Mouse (Mus musculus): ENCODE data around the gene Zbtb7b.

Gene Zbtb7b

DNA sequence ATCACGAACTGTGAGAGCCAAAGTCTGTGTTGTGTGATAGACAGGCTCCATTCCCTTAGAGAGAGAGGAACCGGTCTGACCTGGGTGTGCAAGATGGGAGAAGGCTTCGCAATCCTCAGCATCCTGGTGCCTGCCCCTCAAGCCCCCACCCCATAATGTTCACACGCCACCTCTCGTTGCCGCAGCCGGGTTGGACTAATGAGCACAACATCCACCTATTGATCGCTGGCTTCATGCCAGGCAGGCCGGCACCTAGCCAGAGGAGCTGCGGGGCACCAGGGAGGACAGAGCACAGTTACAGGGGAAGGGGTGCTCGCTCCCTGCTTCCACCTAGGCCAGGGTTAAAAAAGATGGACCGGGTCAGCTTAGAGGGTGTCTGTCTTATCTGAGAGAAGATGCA, 62.1 kb downstream of the Zbtb7b start:
- DNase-seq: no peak

- DNase-seq: no peak
These were observed 62.6 kb downstream of the Zbtb7b start for GRCm38 (mm10) chr3:89332013-89332412.

DNA sequence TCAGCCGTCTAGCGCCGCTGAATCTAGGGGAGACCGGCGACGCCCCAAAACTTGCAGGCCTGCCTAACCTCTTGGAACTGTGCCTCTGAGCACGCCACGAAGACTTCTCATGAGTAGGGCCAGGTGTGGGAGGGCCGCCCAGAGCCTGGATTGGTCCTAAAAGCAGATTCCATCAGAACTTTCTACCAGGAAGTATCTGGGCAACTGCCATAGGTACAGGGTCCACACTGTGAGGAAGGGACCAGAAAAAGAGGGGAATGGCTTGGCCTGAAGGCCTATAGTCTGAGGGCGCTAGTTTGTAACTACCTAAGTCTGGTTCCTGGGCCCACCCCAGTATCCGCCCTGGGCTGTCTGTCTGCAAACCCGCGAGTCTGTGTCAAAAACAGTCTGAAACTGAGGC, 63.0 kb downstream of the Zbtb7b start:
- DNase-seq: no peak

DNA sequence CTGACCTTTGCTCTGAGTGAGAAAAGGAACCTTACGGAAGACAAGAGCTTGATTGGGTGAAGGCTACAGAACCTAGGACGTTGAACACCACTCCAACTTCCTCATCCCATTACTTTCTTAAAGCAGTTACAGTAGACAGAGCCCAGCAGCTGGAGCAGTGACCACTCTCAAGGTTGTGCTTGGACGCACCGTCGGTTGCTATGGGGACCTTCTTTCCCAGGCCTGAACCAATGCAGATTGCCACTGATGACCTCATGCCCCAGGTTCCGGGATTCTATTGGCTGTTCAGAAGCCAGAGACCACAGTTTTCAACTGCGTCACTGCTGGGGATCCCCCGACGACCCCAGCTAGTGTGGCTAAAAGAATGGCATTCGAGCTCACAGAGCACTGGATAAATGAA, 63.6 kb downstream of the Zbtb7b start:
- peak; percentile 71 for DNase-seq

DNA sequence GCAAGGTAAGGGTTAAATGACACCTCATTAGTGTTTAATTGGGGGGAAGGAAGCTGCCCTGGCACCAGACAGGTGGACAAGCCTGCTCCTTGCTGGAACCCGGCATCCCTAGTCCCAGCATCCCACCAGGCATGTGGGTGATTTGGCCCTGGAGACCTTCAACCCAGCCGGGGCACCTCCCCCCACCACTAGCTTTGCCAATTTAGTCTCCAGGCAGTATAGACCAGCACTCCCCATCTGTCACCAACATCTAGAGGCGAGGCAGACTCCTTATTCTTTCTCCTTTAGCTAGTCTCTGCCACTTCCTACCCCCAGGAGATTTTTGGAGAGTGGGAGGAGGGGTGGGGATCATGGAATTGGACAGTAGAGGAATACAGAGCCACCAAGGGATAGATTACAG, 64.2 kb downstream of the Zbtb7b start:
- no peak for DNase-seq

GRCm38 (mm10) chr3:89328623-89329022, 66.0 kb downstream of the Zbtb7b start:
- DNase-seq: no peak

All from embryo, embryonic 11 days (tissue).